Mouse (Mus musculus) forebrain, postnatal 0 days (tissue): ENCODE measurements around the gene Pcbp2. TPM values are rescaled to one million over a fixed set of nuclear protein-coding genes. Genes with fewer than 3 reads are reported as not detected.

ENCODE experiments used
- ATAC-seq: fragments of 200-750 bp; cut with Nextera tagmentation; 2 replicates; pipeline ENCODE4 v1.8.0; 2017; ENCODE audit warnings: mild to moderate bottlenecking, moderate library complexity
- DNase-seq: peaks from one replicate; pipeline ENCODE4 v3.0.0-alpha.2; 2015
- H3K27ac ChIP-seq: fragments of 300-500 bp; sonication (generic); 2 replicates; pipeline ENCODE4 v1.5.1; 2014; ENCODE audit warnings: low read depth, mild to moderate bottlenecking, antibody characterized with exemption, low read length, moderate library complexity, mixed read lengths
- H3K27me3 ChIP-seq: fragments of 300-500 bp; sonication (generic); 2 replicates; pipeline ENCODE4 v1.6.1; 2014; ENCODE audit warnings: mild to moderate bottlenecking, low read length, mixed read lengths; ENCODE audit not compliant: insufficient read depth
- H3K36me3 ChIP-seq: fragments of 300-500 bp; sonication (generic); 2 replicates; pipeline ENCODE4 v1.6.1; 2014; ENCODE audit warnings: mild to moderate bottlenecking, moderate library complexity; ENCODE audit not compliant: insufficient read depth
- H3K4me1 ChIP-seq: fragments of 300-500 bp; sonication (generic); 2 replicates; pipeline ENCODE4 v1.6.1; 2014; ENCODE audit warnings: antibody characterized with exemption; ENCODE audit not compliant: insufficient read depth
- H3K4me2 ChIP-seq: fragments of 300-500 bp; sonication (generic); 2 replicates; pipeline ENCODE4 v1.6.1; 2014; ENCODE audit warnings: low read depth, mild to moderate bottlenecking, moderate library complexity
- H3K4me3 ChIP-seq: fragments of 300-500 bp; sonication (generic); 2 replicates; pipeline ENCODE4 v1.5.1; 2014; ENCODE audit warnings: low read depth, low read length, mixed read lengths
- H3K9ac ChIP-seq: fragments of 300-500 bp; sonication (generic); 2 replicates; pipeline ENCODE4 v1.6.1; 2014; ENCODE audit warnings: mild to moderate bottlenecking
- H3K9me3 ChIP-seq: fragments of 300-500 bp; sonication (generic); 2 replicates; pipeline ENCODE4 v1.6.1; 2016; ENCODE audit warnings: low read length
- CTCF ChIP-seq: sonication (generic); IDR thresholded peaks from 2 replicates; pipeline ENCODE4 v1.5.1; 2016; ENCODE audit warnings: antibody characterized with exemption, control low read depth, low read depth
- WGBS: fragments of 180-500 bp; shearing (Covaris S2); extraction: QIAGEN DNeasy Blood & Tissue Kit; methylation state at CpG from one replicate; pipeline ENCODE4 v1.1.7; 2014; 5-methylcytosine and 5-hydroxymethylcytosine counted together
- polyA plus RNA-seq: library from polyadenylated mRNA; unstranded; fragments of >200 nt; fragmentation: Nextera tagmentation; extraction: Ambion mirVana; gene quantifications from 2 replicates; pipeline ENCODE4 v1.2.1, GENCODE M21; 2015
- total RNA-seq: library from RNA; depleted of rRNA; stranded (reverse); fragments of >200 nt; gene quantifications from 2 replicates; pipeline ENCODE4 v1.2.3, GENCODE M21; 2014

The Pcbp2 gene
- total and polyA plus RNA-seq, 2 experiments from 2014 or later = 102 to 154 TPM

GRCm38 (mm10) chr15:102501084-102501814 is 30.9 kb downstream of the Pcbp2 start:
- DNase-seq (no peak), ATAC-seq (peak; percentile 21; the same call in 1 of the 2 replicates)
- Histone ChIP-seq H3K4me3 (no peak overlapping the region), H3K9me3 (no peaks in the 10 kb centered on the region), H3K36me3 (peaks cover 86% of the 10 kb centered on the region), H3K9ac (no peak overlapping the region), H3K27ac (no peak overlapping the region), H3K27me3 (no peaks in the 10 kb centered on the region), H3K4me2 (no peak overlapping the region), H3K4me1 (no peaks in the 10 kb centered on the region)
- no peak for TF ChIP-seq CTCF
- WGBS = 90% methylated on average over 19 of the region's 19 CpGs

GRCm38 (mm10) chr15:102502254-102502840 is 32.0 kb downstream of the Pcbp2 start:
- WGBS = 80% methylated on average over 9 of the region's 9 CpGs
- TF ChIP-seq CTCF = no peak
- Histone ChIP-seq H3K4me2 (no peak overlapping the region), H3K27me3 (no peaks in the 10 kb centered on the region), H3K36me3 (peaks cover 86% of the 10 kb centered on the region), H3K27ac (no peak overlapping the region), H3K4me1 (no peaks in the 10 kb centered on the region), H3K9me3 (no peaks in the 10 kb centered on the region), H3K9ac (no peak overlapping the region), H3K4me3 (no peak overlapping the region)
- DNase-seq = no peak
- no peak for ATAC-seq

GRCm38 (mm10) chr15:102503447-102503846 is 33.1 kb downstream of the Pcbp2 start, which contains the start of gene Gm10337:
Gene Gm10337 (plus strand): TSS chr15:102503722.
- ATAC-seq (no peak), DNase-seq (no peak)
- no peak within 1 kb of the TSS for H3K27ac ChIP-seq
- no peak within 1 kb of the TSS for H3K4me3 ChIP-seq
- no peak within 1 kb of the TSS for H3K9ac ChIP-seq
- H3K4me1 ChIP-seq = no peaks in the 10 kb centered on the region
- no peaks in the 10 kb centered on the region for H3K9me3 ChIP-seq
- H3K27me3 ChIP-seq = no peaks in the 10 kb centered on the region
- no peak within 1 kb of the TSS for H3K4me2 ChIP-seq
- peaks cover 81% of the 10 kb centered on the region for H3K36me3 ChIP-seq
- WGBS = 100% methylated on average over 1 of the region's 1 CpGs
- no peak for TF ChIP-seq CTCF

- peaks cover 76% of the 10 kb centered on the region for H3K36me3 ChIP-seq
- ATAC-seq (no peak), DNase-seq (no peak)
- no peaks in the 10 kb centered on the region for H3K27me3 ChIP-seq
- TF ChIP-seq CTCF = no peak
- H3K9me3 ChIP-seq = no peaks in the 10 kb centered on the region
- peaks cover 4% of the 10 kb centered on the region; the same call in 1 of the 2 replicates for H3K4me1 ChIP-seq
- no peak overlapping the region for H3K27ac ChIP-seq
- no peak overlapping the region for H3K4me3 ChIP-seq
- WGBS = 92% methylated on average over 9 of the region's 9 CpGs
- H3K4me2 ChIP-seq = no peak overlapping the region
- no peak overlapping the region for H3K9ac ChIP-seq
Observed at GRCm38 (mm10) chr15:102503924-102504782, 33.8 kb downstream of the Pcbp2 start.

DNA sequence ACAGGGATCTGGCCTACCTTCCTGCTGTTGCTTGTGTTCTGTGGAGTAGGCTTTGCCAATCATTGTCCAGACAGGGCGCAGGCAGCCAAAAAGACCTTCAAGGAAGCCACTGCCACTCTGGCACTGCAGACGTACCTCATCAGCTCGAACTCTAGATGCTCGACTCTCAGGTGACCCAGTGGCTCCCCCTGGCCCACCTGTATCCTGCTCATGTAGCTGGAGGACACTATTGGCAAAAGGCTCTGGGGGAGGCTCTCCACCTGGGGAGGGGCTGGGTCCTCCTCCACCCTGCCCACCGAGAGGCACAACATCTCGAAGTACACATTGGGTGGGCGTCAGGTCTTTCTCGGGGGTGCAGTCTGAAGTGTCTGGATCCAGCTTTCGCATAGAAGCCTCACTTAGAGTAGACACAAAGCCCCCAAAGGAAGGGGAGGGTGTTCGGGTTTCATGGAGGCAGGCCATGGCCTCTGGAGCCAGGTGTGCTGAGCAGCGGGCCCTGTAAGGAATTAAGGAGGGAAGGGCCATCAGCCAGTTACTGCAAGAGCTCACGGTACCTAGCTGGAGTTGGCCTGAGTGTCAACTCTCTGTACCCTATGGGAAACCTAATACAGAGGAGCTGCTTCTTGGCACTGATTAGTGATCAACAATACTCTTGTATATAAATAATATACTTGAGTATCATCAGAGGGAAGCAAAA is 34.9 kb downstream of the Pcbp2 start:
- 79% methylated on average over 12 of the region's 12 CpGs for WGBS
- Histone ChIP-seq H3K36me3 (peaks cover 68% of the 10 kb centered on the region), H3K4me2 (no peak overlapping the region), H3K4me1 (peaks cover 14% of the 10 kb centered on the region), H3K27ac (no peak overlapping the region), H3K27me3 (no peaks in the 10 kb centered on the region), H3K4me3 (no peak overlapping the region), H3K9ac (no peak overlapping the region), H3K9me3 (no peaks in the 10 kb centered on the region)
- ATAC-seq (no peak), DNase-seq (no peak)
- TF ChIP-seq CTCF = no peak

DNA sequence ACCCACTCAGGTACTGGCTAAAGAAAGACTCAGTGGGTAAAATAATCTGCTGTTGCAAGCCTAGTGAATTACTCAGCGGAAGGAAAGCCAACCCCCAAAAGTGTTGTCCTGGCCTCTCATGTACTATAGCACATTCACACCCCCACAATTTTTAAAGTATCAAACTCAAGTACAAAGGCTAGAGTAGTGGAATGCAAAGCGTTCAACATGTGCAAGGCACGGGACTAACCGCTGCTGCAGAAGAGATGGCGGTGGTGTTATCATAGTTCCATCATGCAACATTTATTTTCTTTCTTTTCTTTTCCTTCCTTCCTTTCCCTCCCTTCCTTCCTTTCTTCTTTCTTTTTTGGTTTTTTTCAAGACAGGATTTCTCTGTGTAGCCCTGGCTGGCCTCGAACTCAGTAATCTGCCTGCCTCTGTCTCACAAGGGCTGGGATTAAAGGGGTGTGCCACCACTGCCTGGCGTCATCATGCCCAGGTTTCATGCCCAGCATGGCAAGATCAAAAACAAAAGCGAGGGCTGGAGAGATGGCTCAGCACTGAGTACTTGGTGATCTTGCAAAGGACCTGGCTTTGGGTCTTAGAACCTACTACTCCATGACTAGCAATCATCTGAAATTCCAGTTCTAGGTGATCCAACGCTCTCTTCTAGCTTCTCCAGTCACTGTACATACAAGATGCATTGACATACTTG is 35.6 kb downstream of the Pcbp2 start:
- peaks cover 16% of the 10 kb centered on the region for H3K4me1 ChIP-seq
- H3K9ac ChIP-seq = no peak overlapping the region
- H3K27me3 ChIP-seq = no peaks in the 10 kb centered on the region
- ATAC-seq (no peak), DNase-seq (no peak)
- H3K36me3 ChIP-seq = peaks cover 61% of the 10 kb centered on the region
- H3K4me2 ChIP-seq = no peak overlapping the region
- H3K27ac ChIP-seq = no peak overlapping the region
- no peaks in the 10 kb centered on the region for H3K9me3 ChIP-seq
- 86% methylated on average over 9 of the region's 9 CpGs for WGBS
- H3K4me3 ChIP-seq = no peak overlapping the region
- no peak for TF ChIP-seq CTCF
